Mouse (Mus musculus): ENCODE data around the gene Mfrp. TPM values are rescaled to one million over a fixed set of nuclear protein-coding genes. Genes with fewer than 3 reads are reported as not detected.

Gene Mfrp
- polyA plus RNA-seq, 1 experiment: 3.8 TPM

DNA sequence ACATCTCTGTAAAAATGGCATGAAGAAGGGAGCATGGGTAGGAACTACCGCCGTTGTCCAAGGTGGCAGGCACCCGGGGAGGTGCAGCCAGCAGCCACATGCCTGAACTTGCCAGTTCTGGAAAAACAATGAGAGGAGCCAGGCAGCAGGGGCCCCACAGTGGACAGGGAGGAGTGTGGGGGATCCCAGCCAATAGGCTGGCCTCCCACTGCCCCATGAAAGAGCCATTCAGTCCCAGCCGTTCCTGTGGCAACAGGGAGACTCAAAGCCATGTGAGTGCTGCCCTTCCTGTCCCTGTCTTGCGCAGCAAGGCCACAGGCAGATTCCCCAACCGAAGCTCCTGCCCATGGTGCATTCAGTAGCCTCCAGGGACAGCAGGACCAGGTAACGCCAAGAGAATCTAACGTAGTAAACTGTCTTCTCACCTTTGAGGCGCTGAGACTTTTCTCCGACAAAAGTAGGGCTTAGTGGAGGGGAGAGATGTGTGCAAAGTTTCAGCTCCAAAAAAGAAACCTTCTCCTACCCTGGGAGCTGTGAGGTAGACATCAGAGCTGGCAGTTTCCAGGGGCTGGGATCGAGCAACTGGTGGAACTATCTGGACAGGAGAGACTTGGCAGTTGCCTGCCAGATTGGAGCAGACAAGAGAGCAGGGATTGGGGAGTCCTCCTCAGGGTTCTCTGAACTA, 29.5 kb upstream of the Mfrp start:
- peak; percentile 88 for DNase-seq (ENCODE audit: low read depth)
- TF ChIP-seq POLR2A (IDR thresholded peaks at IDR 0.05; ENCODE audit: borderline replicate concordance, extremely low read depth, insufficient read depth, insufficient read length, poor library complexity, severe bottlenecking) (no peak), CTCF (IDR thresholded peaks at IDR 0.05; ENCODE audit: borderline replicate concordance, extremely low read depth, insufficient read depth, insufficient read length) (no peak)

DNA sequence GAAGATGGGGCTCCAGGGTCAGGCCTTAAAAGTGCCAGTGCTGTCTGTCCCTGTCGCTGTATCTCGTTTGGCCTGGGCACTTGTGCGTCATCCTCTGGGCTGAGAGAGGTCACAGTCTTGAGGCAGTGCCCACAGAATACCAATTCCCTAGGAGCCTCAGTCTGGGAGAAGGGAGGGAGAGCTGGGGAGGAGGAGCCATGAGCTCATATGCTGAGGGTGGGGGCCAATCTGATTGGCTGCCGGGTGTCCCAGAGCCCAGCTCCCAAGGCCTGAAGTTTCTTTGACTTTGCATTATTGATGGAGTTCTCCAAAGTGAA, 29.0 kb upstream of the Mfrp start:
- no peak for TF ChIP-seq CTCF (IDR thresholded peaks at IDR 0.05; ENCODE audit: borderline replicate concordance, extremely low read depth, insufficient read depth, insufficient read length)
- TF ChIP-seq POLR2A (IDR thresholded peaks at IDR 0.05; ENCODE audit: borderline replicate concordance, extremely low read depth, insufficient read depth, insufficient read length, poor library complexity, severe bottlenecking): no peak
- peak; percentile 78 for DNase-seq (ENCODE audit: low read depth)

DNA sequence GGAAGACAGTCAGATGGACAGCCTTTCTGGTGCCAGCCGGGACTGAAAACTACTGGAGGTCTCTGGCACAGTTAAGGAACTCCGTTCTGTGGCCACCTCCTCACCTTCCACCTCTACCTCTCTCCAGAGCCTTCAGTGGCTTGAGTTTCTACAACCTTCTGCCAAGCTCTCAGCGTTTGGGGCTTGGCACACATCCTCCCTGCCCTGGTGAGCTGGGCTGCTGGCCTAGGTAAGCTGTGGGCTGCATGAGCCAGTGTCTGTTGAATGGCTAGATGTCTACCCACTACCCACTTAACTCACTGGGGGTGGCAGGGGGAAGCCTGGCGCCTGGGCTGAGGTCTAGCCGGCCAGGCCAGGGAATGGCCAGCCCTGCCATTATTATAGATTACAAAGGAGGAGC, 28.4 kb upstream of the Mfrp start:
- DNase-seq (ENCODE audit: low read depth): no peak
- no peak for TF ChIP-seq POLR2A (IDR thresholded peaks at IDR 0.05; ENCODE audit: borderline replicate concordance, extremely low read depth, insufficient read depth, insufficient read length, poor library complexity, severe bottlenecking)
- TF ChIP-seq CTCF (IDR thresholded peaks at IDR 0.05; ENCODE audit: borderline replicate concordance, extremely low read depth, insufficient read depth, insufficient read length): no peak

DNA sequence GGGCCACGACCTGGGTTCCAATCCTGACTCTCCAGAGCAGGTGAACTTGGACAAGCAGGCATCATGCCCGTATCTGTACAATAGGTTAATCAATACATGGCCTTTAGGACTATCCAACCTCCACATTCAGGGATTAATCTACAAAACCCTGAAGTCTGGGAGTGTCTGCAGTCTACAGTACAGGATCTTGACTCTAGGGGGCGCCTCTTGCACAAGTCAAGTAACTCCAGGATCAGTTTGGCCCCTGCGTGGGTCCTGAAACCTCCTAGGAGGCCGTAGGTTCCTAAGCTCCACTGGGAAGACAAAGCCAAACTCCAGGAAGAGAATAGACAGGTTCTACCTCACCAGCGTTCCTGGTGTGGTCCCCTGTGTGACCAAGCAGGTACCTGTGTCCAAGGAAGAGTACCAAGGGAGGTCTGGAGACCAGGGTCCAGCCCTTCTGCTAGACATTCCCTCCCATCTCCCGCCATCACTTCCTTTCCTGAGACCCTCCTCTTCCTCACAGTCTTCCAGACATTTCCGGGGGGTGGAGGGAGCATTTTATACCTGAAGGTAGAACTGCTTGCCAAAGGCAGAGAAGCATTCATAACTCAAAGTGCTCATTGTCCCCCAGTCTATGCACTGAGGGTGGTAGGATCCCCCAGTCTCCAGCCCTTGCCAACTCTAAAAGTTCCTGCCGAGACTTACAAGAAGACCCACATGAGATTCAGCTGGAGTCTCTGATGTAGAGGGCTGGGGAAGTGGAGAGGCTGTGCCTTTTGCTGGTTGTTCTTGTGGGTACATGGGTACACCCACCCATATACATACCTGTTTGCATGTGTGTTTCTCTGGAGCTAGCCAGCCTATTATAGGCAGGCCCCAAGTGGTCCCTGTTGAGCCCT, 26.9 kb upstream of the Mfrp start:
- no peak for TF ChIP-seq POLR2A (IDR thresholded peaks at IDR 0.05; ENCODE audit: borderline replicate concordance, extremely low read depth, insufficient read depth, insufficient read length, poor library complexity, severe bottlenecking)
- peak; percentile 39; the same call in 1 of the 2 replicates for TF ChIP-seq CTCF (IDR thresholded peaks at IDR 0.05; ENCODE audit: borderline replicate concordance, extremely low read depth, insufficient read depth, insufficient read length)
- no peak for DNase-seq (ENCODE audit: low read depth)

DNA sequence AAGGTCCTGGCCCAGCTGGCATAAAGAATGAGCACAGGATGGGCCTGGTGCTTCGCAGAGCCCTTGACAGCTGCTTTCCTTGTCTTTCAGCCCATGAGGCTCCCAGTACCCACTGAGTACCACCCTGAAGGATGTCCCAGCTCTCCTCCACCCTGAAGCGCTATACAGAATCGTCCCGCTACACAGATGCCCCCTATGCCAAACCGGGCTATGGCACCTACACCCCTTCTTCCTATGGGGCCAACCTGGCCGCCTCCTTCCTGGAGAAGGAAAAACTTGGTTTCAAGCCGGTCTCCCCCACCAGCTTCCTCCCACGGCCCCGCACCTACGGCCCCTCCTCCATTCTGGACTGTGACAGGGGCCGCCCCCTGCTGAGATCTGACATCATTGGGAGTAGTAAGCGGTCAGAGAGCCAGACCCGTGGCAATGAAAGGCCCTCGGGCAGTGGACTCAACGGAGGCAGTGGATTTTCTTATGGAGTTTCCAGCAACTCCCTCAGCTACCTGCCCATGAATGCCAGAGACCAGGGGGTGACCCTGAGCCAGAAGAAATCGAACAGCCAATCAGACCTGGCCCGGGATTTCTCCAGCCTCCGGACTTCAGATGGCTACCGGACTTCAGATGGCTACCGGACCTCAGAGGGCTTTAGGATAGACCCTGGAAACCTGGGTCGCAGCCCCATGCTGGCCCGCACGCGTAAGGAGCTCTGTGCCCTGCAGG, 26.1 kb upstream of the Mfrp start:
- TF ChIP-seq CTCF (IDR thresholded peaks at IDR 0.05; ENCODE audit: borderline replicate concordance, extremely low read depth, insufficient read depth, insufficient read length): no peak
- no peak for DNase-seq (ENCODE audit: low read depth)

DNA sequence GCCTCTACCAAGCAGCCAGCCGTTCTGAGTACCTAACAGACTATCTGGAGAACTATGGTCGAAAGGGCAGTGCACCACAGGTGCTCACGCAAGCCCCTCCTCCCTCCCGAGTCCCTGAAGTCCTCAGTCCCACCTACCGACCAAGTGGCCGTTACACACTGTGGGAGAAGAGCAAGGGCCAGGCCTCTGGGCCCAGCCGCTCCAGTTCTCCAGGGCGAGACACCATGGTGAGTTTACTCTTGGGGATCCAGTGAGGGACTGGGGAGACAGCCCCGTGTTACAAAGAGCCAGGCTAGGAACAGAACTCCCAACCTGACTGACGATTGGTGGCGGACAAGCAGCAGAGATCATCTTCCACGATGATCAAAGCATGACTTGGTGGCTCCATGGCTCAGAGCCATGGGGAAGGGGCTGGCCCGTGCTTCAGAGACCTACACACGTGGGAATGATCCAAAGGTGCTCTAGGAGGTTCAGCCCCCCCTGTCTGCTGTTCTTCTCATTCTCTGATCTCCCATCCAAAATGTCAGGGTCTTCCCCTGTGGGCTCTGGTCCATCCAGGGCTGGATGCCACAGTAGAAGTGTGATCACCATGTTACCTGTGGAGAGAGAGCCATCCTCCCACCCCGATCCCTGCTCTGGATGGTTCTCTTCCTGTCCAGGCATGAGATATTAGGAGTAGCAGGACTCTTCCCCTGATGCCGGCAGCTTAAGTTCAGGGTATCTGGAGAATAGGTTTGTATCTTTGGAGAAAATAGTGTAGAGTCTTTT, 25.3 kb upstream of the Mfrp start:
- no peak for DNase-seq (ENCODE audit: low read depth)
- TF ChIP-seq POLR2A (IDR thresholded peaks at IDR 0.05; ENCODE audit: borderline replicate concordance, extremely low read depth, insufficient read depth, insufficient read length, poor library complexity, severe bottlenecking): no peak
- no peak for TF ChIP-seq CTCF (IDR thresholded peaks at IDR 0.05; ENCODE audit: borderline replicate concordance, extremely low read depth, insufficient read depth, insufficient read length)

DNA sequence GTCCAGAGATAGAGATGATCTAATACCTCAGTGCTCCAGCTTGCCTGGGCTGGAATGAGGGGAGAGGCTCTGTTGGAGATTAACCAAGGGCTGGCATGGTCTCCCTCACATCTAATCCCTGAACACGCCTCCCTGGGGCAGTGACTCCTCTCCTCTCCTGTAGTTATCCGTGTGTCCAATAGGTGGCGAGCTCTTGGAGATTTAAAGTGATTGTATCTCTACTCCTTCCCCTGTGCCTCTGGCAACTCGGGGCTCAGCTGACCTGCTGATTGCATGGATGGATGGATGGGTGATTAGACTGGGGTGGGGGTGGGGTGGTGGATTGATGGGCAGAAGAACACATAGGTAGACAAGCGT, 24.8 kb upstream of the Mfrp start:
- TF ChIP-seq CTCF (IDR thresholded peaks at IDR 0.05; ENCODE audit: borderline replicate concordance, extremely low read depth, insufficient read depth, insufficient read length) (peak; percentile 65; the same call in 1 of the 2 replicates), POLR2A (IDR thresholded peaks at IDR 0.05; ENCODE audit: borderline replicate concordance, extremely low read depth, insufficient read depth, insufficient read length, poor library complexity, severe bottlenecking) (no peak)
- DNase-seq (ENCODE audit: low read depth): peak; percentile 67

DNA sequence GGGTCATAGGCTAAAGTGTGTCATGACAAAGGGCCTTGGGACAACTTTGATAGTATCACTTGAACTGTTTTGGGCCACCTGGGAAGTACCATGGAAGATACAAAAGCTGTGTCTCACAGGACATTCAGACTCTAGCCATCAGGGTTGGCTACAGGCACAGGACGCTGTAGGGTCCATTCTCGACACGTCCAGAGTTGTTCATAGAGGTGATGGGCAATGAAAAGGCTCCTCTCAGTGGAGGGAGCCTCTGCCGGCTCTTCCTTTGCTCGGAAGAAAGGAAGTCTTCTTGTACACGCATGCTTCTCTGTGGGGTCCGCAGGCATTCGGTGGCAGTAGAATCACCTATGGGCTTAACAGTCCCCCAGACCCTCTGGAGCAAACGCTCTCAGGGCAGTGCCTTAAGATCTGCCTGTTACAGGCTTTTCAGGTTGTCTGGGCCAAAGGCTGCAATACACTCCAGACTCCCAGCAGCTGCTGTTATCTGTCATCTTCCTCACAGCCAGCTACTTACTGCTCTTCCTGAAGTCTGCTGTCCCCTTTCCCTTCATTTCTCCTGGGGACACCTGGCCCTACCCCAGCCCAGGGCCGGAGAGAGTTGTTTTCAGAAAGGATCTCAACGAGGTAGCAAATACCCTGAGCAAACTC, 24.1 kb upstream of the Mfrp start:
- no peak for DNase-seq (ENCODE audit: low read depth)
- TF ChIP-seq CTCF (IDR thresholded peaks at IDR 0.05; ENCODE audit: borderline replicate concordance, extremely low read depth, insufficient read depth, insufficient read length) (no peak), POLR2A (IDR thresholded peaks at IDR 0.05; ENCODE audit: borderline replicate concordance, extremely low read depth, insufficient read depth, insufficient read length, poor library complexity, severe bottlenecking) (no peak)

DNA sequence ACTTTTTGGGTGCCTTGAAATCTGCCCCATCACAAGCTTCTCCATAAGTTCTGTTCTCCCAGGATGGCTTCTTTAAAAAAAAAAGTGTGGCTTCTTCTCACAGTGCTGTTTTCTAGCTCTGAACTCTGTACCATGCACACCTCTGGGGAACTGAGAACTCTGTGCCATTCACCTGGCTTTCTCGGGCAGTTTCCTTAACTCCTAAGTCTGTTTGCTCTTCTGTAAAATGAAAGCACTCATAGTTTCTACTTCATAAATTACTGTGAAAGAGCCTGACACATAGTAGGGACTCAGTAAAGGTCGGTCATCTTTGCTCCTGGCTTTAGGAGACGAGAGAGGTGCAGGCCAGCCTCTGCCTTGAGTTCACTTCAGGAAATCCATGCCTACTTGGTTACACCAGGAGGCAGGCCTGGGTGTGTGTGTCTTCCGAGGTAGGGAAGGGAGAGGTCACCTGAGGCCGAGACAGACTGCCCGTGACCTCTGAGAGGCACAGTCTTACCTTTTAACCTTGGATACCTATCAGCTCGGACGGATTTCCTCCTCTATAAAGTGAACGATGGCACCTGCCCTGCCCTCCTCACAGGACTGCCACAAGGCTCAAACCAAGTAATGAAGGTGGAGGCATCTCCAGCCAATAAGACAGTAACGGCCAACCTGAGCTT, 23.3 kb upstream of the Mfrp start:
- DNase-seq (ENCODE audit: low read depth): no peak
- no peak for TF ChIP-seq CTCF (IDR thresholded peaks at IDR 0.05; ENCODE audit: borderline replicate concordance, extremely low read depth, insufficient read depth, insufficient read length)
- TF ChIP-seq POLR2A (IDR thresholded peaks at IDR 0.05; ENCODE audit: borderline replicate concordance, extremely low read depth, insufficient read depth, insufficient read length, poor library complexity, severe bottlenecking): no peak
